Mouse (Mus musculus) forebrain, embryonic 14.5 days (tissue): Measurements from ENCODE around the gene Six5. TPM values are rescaled to one million over a fixed set of nuclear protein-coding genes. Genes with fewer than 3 reads are reported as not detected.

Experiments
- ATAC-seq: fragments of 200-750 bp; cut with Nextera tagmentation; 2 replicates; pipeline ENCODE4 v1.8.0; 2017; ENCODE audit warnings: mild to moderate bottlenecking, moderate library complexity
- DNase-seq: peaks from one replicate; pipeline ENCODE4 v3.0.0-alpha.2; 2015; ENCODE audit warnings: low spot score
- H3K27ac ChIP-seq: fragments of 300-500 bp; sonication (generic); 2 replicates; pipeline ENCODE4 v1.5.1; 2014; ENCODE audit warnings: low read depth, mild to moderate bottlenecking, control low read depth, low read length, moderate library complexity
- H3K27me3 ChIP-seq: fragments of 300-500 bp; sonication (generic); replicated peaks from 2 replicates; pipeline ENCODE4 v1.6.1; 2014; ENCODE audit warnings: low read length, control low read depth, mixed read lengths; ENCODE audit not compliant: control insufficient read depth, insufficient read depth
- H3K36me3 ChIP-seq: fragments of 300-500 bp; sonication (generic); 2 replicates; pipeline ENCODE4 v1.6.1; 2014; ENCODE audit warnings: low read length, control low read depth; ENCODE audit not compliant: control insufficient read depth, insufficient read depth
- H3K4me1 ChIP-seq: fragments of 300-500 bp; sonication (generic); 2 replicates; pipeline ENCODE4 v1.6.1; 2014; ENCODE audit warnings: antibody characterized with exemption, low read length, control low read depth; ENCODE audit not compliant: control insufficient read depth, insufficient read depth
- H3K4me2 ChIP-seq: fragments of 300-500 bp; sonication (generic); 2 replicates; pipeline ENCODE4 v1.6.1; 2014; ENCODE audit warnings: mild to moderate bottlenecking, control low read depth, low read length
- H3K4me3 ChIP-seq: fragments of 300-500 bp; sonication (generic); 2 replicates; pipeline ENCODE4 v1.5.1; 2014; ENCODE audit warnings: low read depth, low read length, control low read depth
- H3K9ac ChIP-seq: fragments of 300-500 bp; sonication (generic); 2 replicates; pipeline ENCODE4 v1.6.1; 2014; ENCODE audit warnings: mild to moderate bottlenecking, low read length, control low read depth, moderate library complexity
- H3K9me3 ChIP-seq: fragments of 300-500 bp; sonication (generic); replicated peaks from 2 replicates; pipeline ENCODE4 v1.6.1; 2016; ENCODE audit warnings: low read length, control low read depth, mixed read lengths; ENCODE audit not compliant: control insufficient read depth
- WGBS: fragments of 180-500 bp; shearing (Covaris S2); extraction: QIAGEN DNeasy Blood & Tissue Kit; methylation state at CpG from one replicate; pipeline ENCODE4 v1.1.7; 2014; 5-methylcytosine and 5-hydroxymethylcytosine counted together
- polyA plus RNA-seq: library from polyadenylated mRNA; unstranded; fragments of >200 nt; fragmentation: Nextera tagmentation; extraction: Ambion mirVana; gene quantifications from 2 replicates; pipeline ENCODE4 v1.2.1, GENCODE M21; 2014

Six5 gene
- polyA plus RNA-seq, 1 experiment from 2014 or later: 3.5 TPM

- Histone ChIP-seq H3K27ac (no peak overlapping the region), H3K4me1 (peaks cover 19% of the 10 kb centered on the region), H3K4me2 (peak overlapping the region; percentile 98; the same call in 1 of the 2 replicates), H3K36me3 (peaks cover 46% of the 10 kb centered on the region), H3K4me3 (no peak overlapping the region), H3K27me3 (no peaks in the 10 kb centered on the region), H3K9me3 (no peaks in the 10 kb centered on the region), H3K9ac (peak overlapping the region; percentile 40; the same call in 1 of the 2 replicates)
- no peak for ATAC-seq
- DNase-seq: no peak
- WGBS: 27% methylated on average over 16 of the region's 17 CpGs
These were observed 2.5 kb upstream of the Six5 start for GRCm38 (mm10) chr7:19091913-19092312.

DNA sequence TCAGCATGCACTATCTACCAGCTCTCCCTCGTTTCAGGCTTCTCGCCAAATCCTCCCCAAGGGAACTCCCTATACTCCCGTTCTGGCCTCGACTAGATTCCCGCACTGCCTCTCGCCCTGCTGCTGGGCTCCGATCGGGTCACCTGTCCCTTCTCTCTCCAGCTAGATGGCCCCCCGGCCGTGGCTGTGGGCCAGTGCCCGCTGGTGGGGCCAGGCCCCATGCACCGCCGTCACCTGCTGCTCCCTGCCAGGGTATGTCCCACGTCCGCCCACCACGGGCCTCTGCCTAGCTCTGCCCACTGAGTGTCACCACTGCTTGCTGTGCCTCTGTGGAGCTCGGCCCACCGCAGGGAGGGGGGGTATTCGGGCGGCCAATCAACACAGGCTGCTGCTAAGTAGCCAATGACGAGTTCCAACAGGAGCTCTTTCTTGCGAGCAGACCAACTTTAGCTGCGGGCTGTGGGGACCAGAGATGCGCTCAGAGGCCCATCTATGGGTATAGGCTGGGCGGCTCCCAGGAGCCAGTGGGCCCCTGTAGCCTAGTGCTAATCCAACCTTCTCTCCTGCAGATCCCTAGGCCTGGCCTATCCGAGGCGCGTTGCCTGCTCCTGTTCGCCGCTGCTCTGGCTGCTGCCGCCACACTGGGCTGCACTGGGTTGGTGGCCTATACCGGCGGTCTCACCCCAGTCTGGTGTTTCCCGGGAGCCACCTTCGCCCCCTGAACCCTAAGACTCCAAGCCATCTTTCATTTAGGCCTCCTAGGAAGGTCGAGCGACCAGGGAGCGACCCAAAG, 1.8 kb upstream of the Six5 start:
- H3K36me3 ChIP-seq: peaks cover 40% of the 10 kb centered on the region
- peaks cover 19% of the 10 kb centered on the region for H3K4me1 ChIP-seq
- peak overlapping the region; percentile 56 for H3K4me3 ChIP-seq
- no peaks in the 10 kb centered on the region for H3K9me3 ChIP-seq
- ATAC-seq (peak; percentile 61), DNase-seq (peak; percentile 75)
- 3% methylated on average over 38 of the region's 38 CpGs for WGBS
- H3K4me2 ChIP-seq: peak overlapping the region; percentile 98
- no peaks in the 10 kb centered on the region for H3K27me3 ChIP-seq
- H3K27ac ChIP-seq: peak overlapping the region; percentile 60
- H3K9ac ChIP-seq: peak overlapping the region; percentile 40; the same call in 1 of the 2 replicates

DNA sequence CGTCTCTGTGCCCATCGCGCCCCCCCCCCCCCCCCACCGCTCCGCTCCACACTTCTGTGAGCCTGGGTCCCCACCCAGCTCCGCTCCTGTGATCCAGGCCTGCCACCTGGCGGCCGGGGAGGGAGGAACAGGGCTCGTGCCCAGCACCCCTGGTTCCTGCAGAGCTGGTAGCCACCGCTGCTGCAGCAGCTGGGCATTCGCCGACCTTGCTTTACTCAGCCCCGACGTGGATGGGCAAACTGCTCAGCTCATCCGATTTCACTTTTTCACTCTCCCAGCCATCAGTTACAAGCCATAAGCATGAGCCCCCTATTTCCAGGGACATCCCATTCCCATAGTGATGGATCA, 1.2 kb upstream of the Six5 start:
- H3K4me1 ChIP-seq: peaks cover 19% of the 10 kb centered on the region
- ATAC-seq: peak; percentile 56
- peak overlapping the region; percentile 25; the same call in 1 of the 2 replicates for H3K9ac ChIP-seq
- peak overlapping the region; percentile 98 for H3K4me2 ChIP-seq
- peak overlapping the region; percentile 56 for H3K4me3 ChIP-seq
- peaks cover 34% of the 10 kb centered on the region for H3K36me3 ChIP-seq
- DNase-seq: peak; percentile 67
- no peaks in the 10 kb centered on the region for H3K9me3 ChIP-seq
- no peaks in the 10 kb centered on the region for H3K27me3 ChIP-seq
- peak overlapping the region; percentile 60; the same call in 1 of the 2 replicates for H3K27ac ChIP-seq
- 2% methylated on average over 12 of the region's 15 CpGs for WGBS

- peak; percentile 79 for ATAC-seq
- Histone ChIP-seq H3K4me1 (peaks cover 19% of the 10 kb centered on the region), H3K4me2 (peak overlapping the region; percentile 98), H3K9me3 (no peaks in the 10 kb centered on the region), H3K27me3 (no peaks in the 10 kb centered on the region), H3K36me3 (peaks cover 29% of the 10 kb centered on the region), H3K4me3 (peak overlapping the region; percentile 56), H3K9ac (peak overlapping the region; percentile 73), H3K27ac (peak overlapping the region; percentile 84)
- WGBS: under 1% methylated on average over 45 of the region's 45 CpGs
- peak; percentile 95 for DNase-seq
These were observed 633 bp upstream of the Six5 start for GRCm38 (mm10) chr7:19093537-19094385.

DNA sequence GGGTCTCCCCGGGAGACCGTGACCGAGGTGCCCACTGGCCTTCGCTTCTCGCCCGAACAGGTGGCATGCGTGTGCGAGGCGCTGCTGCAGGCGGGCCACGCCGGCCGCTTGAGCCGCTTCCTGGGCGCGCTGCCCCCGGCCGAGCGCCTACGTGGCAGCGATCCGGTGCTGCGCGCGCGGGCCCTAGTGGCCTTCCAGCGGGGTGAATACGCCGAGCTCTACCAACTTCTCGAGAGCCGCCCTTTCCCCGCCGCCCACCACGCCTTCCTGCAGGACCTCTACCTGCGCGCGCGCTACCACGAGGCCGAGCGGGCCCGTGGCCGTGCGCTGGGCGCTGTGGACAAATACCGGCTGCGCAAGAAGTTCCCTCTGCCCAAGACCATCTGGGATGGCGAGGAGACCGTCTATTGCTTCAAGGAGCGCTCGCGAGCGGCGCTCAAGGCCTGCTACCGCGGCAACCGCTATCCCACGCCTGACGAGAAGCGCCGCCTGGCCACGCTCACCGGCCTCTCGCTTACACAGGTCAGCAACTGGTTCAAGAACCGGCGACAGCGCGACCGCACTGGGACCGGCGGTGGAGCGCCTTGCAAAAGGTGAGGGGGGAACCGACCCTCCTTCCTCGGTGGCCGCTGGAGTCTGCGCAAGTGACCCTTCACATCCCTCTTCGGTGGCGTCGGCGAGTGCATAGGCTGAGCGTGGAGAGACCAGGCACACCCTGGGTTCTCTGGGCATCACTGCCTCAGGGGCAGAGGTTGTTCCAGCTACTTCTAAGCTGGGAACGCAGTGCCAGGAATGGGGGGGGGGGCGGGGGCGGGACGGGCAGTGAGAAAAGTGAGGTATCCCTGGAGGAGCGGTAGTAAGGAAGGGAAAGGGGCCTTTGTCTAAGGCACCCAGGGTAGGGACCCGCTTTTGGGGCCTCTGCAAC, 694 bp downstream of the Six5 start:
- no peaks in the 10 kb centered on the region for H3K9me3 ChIP-seq
- H3K9ac ChIP-seq: peak overlapping the region; percentile 73
- H3K4me1 ChIP-seq: peaks cover 19% of the 10 kb centered on the region
- H3K4me3 ChIP-seq: peak overlapping the region; percentile 56
- no peaks in the 10 kb centered on the region for H3K27me3 ChIP-seq
- peaks cover 18% of the 10 kb centered on the region for H3K36me3 ChIP-seq
- under 1% methylated on average over 83 of the region's 87 CpGs for WGBS
- H3K4me2 ChIP-seq: peak overlapping the region; percentile 98
- no peak for ATAC-seq
- peak; percentile 55 for DNase-seq
- peak overlapping the region; percentile 84 for H3K27ac ChIP-seq

DNA sequence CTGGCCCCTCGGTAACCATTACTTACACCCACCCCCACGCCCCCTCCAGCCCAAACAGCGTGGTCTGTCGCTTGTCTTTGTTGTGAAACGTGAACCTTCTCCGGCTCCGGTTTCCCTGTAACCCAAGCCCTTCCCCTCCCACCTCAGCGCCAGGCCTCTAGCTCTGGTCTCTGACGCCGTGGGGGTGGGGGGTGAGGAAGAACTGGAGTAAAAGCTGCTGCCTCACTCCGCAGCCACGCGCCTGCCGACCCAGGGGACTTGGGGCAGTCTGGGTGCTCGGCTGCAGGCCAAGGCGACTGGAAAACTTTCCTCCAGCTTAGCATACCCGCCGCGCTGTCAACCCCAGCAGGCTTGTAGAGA, 1.3 kb downstream of the Six5 start:
- Histone ChIP-seq H3K9me3 (no peaks in the 10 kb centered on the region), H3K4me3 (peak overlapping the region; percentile 56), H3K27ac (peak overlapping the region; percentile 84; the same call in 1 of the 2 replicates), H3K9ac (peak overlapping the region; percentile 73), H3K4me1 (peaks cover 19% of the 10 kb centered on the region), H3K27me3 (no peaks in the 10 kb centered on the region), H3K4me2 (peak overlapping the region; percentile 98), H3K36me3 (peaks cover 11% of the 10 kb centered on the region)
- no peak for ATAC-seq
- peak; percentile 63 for DNase-seq
- WGBS: 0% methylated on average over 19 of the region's 19 CpGs

DNA sequence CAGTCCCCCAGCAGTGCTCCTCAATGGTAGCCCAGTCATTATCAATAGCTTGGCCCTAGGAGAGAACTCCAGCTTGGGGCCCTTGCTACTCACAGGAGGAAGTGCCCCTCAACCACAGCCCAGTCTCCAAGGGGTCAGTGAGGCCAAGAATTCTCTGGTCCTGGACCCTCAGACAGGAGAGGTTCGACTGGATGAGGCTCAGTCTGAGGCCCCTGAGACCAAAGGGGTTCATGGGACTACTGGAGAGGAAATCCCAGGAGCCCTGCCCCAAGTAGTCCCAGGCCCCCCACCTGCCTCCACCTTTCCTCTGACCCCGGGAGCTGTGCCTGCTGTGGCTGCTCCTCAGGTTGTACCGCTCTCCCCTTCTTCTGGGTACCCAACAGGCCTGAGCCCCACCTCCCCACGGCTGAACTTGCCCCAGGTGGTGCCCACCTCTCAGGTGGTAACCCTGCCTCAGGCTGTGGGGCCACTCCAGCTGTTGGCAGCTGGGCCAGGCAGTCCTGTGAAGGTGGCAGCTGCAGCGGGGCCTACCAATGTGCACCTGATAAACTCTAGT, 2.1 kb downstream of the Six5 start:
- Histone ChIP-seq H3K4me1 (peaks cover 19% of the 10 kb centered on the region), H3K4me2 (peak overlapping the region; percentile 98), H3K4me3 (peak overlapping the region; percentile 56), H3K27me3 (no peaks in the 10 kb centered on the region), H3K36me3 (peaks cover 5% of the 10 kb centered on the region), H3K9me3 (no peaks in the 10 kb centered on the region), H3K27ac (no peak overlapping the region), H3K9ac (peak overlapping the region; percentile 73; the same call in 1 of the 2 replicates)
- WGBS: 57% methylated on average over 5 of the region's 5 CpGs
- DNase-seq (no peak), ATAC-seq (no peak)

GRCm38 (mm10) chr7:19097217-19097616, 2.8 kb downstream of the Six5 start:
- H3K36me3 ChIP-seq: no peaks in the 10 kb centered on the region; the same call in 1 of the 2 replicates
- no peaks in the 10 kb centered on the region for H3K27me3 ChIP-seq
- H3K9me3 ChIP-seq: no peaks in the 10 kb centered on the region
- no peak overlapping the region for H3K9ac ChIP-seq
- H3K27ac ChIP-seq: no peak overlapping the region
- H3K4me1 ChIP-seq: peaks cover 19% of the 10 kb centered on the region
- no peak for DNase-seq
- no peak overlapping the region for H3K4me3 ChIP-seq
- no peak for ATAC-seq
- WGBS: 67% methylated on average over 2 of the region's 2 CpGs
- no peak overlapping the region for H3K4me2 ChIP-seq
